Mouse (Mus musculus): ENCODE results near the gene Tifa. TPM values are rescaled to one million over a fixed set of nuclear protein-coding genes. Genes with fewer than 3 reads are reported as not detected.

The Tifa gene
- total and polyA plus RNA-seq, 2 experiments = 12.5 to 24.8 TPM

GRCm38 (mm10) chr3:127759212-127759611 lies 30.4 kb upstream of the Tifa start:
- no peak for TF ChIP-seq POLR2A (IDR thresholded peaks at IDR 0.05; ENCODE audit: extremely low read depth, insufficient read depth, low read length)
- peak; percentile 17; the same call in 1 of the 2 replicates for TF ChIP-seq CTCF (IDR thresholded peaks at IDR 0.05; ENCODE audit: low read depth, low read length)

GRCm38 (mm10) chr3:127762403-127762802 lies 27.2 kb upstream of the Tifa start:
- H3K4me3 ChIP-seq (ENCODE audit: insufficient read depth, low read depth, low read length) = no peak overlapping the region
- H3K79me2 ChIP-seq (ENCODE audit: control insufficient read depth, insufficient read depth, low read length) = no peaks in the 10 kb centered on the region
- no peaks in the 10 kb centered on the region for H3K27me3 ChIP-seq (ENCODE audit: control insufficient read depth, insufficient read depth, low read length)
- WGBS = 69% methylated on average over 8 of the region's 8 CpGs
- no peak for DNase-seq (ENCODE audit: extremely low read depth, low read depth, low spot score)
- no peaks in the 10 kb centered on the region for H3K4me1 ChIP-seq (ENCODE audit: control insufficient read depth, insufficient read depth, low read length)
- H3K9ac ChIP-seq (ENCODE audit: low read depth, low read length) = no peak overlapping the region
- no peak overlapping the region for H3K27ac ChIP-seq (replicated peaks; ENCODE audit: insufficient read depth, low read depth, low read length)
- TF ChIP-seq POLR2A (IDR thresholded peaks at IDR 0.05; ENCODE audit: extremely low read depth, insufficient read depth, low read length) = no peak
- no peak for TF ChIP-seq CTCF (IDR thresholded peaks at IDR 0.05; ENCODE audit: low read depth, low read length)
- no peaks in the 10 kb centered on the region for H3K36me3 ChIP-seq (ENCODE audit: control insufficient read depth, insufficient read depth, low read length)

More at GRCm38 (mm10) chr3:127759212-127759611, 30.4 kb upstream of the Tifa start:
- H3K27ac ChIP-seq (replicated peaks; ENCODE audit: insufficient read depth, low read depth, low read length) = no peak overlapping the region
- no peaks in the 10 kb centered on the region for H3K36me3 ChIP-seq (ENCODE audit: control insufficient read depth, insufficient read depth, low read length)
- no peaks in the 10 kb centered on the region for H3K27me3 ChIP-seq (ENCODE audit: control insufficient read depth, insufficient read depth, low read length)
- H3K79me2 ChIP-seq (ENCODE audit: control insufficient read depth, insufficient read depth, low read length) = no peaks in the 10 kb centered on the region
- H3K4me3 ChIP-seq (ENCODE audit: insufficient read depth, low read depth, low read length) = no peak overlapping the region
- peak; percentile 22 for DNase-seq (ENCODE audit: extremely low read depth, low read depth, low spot score)
- 21% methylated on average over 8 of the region's 8 CpGs for WGBS
- no peak overlapping the region for H3K9ac ChIP-seq (ENCODE audit: low read depth, low read length)
- H3K4me1 ChIP-seq (ENCODE audit: control insufficient read depth, insufficient read depth, low read length) = no peaks in the 10 kb centered on the region

GRCm38 (mm10) chr3:127763076-127763612 lies 26.5 kb upstream of the Tifa start:
- Histone ChIP-seq H3K27me3 (ENCODE audit: control insufficient read depth, insufficient read depth, low read length) (no peaks in the 10 kb centered on the region), H3K27ac (replicated peaks; ENCODE audit: insufficient read depth, low read depth, low read length) (no peak overlapping the region), H3K79me2 (ENCODE audit: control insufficient read depth, insufficient read depth, low read length) (no peaks in the 10 kb centered on the region), H3K4me1 (ENCODE audit: control insufficient read depth, insufficient read depth, low read length) (no peaks in the 10 kb centered on the region), H3K9ac (ENCODE audit: low read depth, low read length) (no peak overlapping the region), H3K36me3 (ENCODE audit: control insufficient read depth, insufficient read depth, low read length) (no peaks in the 10 kb centered on the region), H3K4me3 (ENCODE audit: insufficient read depth, low read depth, low read length) (no peak overlapping the region)
- peak; percentile 80 for DNase-seq (ENCODE audit: extremely low read depth, low read depth, low spot score)
- 18% methylated on average over 7 of the region's 7 CpGs for WGBS
- no peak for TF ChIP-seq POLR2A (IDR thresholded peaks at IDR 0.05; ENCODE audit: extremely low read depth, insufficient read depth, low read length)
- TF ChIP-seq CTCF (IDR thresholded peaks at IDR 0.05; ENCODE audit: low read depth, low read length) = peak; percentile 67

- TF ChIP-seq CTCF (IDR thresholded peaks at IDR 0.05; ENCODE audit: low read depth, low read length) (no peak), POLR2A (IDR thresholded peaks at IDR 0.05; ENCODE audit: extremely low read depth, insufficient read depth, low read length) (no peak)
- WGBS = 78% methylated on average over 5 of the region's 5 CpGs
- no peaks in the 10 kb centered on the region for H3K4me1 ChIP-seq (ENCODE audit: control insufficient read depth, insufficient read depth, low read length)
- DNase-seq (ENCODE audit: extremely low read depth, low read depth, low spot score) = no peak
- H3K36me3 ChIP-seq (ENCODE audit: control insufficient read depth, insufficient read depth, low read length) = no peaks in the 10 kb centered on the region
- no peaks in the 10 kb centered on the region for H3K27me3 ChIP-seq (ENCODE audit: control insufficient read depth, insufficient read depth, low read length)
- no peaks in the 10 kb centered on the region for H3K79me2 ChIP-seq (ENCODE audit: control insufficient read depth, insufficient read depth, low read length)
- H3K9ac ChIP-seq (ENCODE audit: low read depth, low read length) = no peak overlapping the region
- H3K27ac ChIP-seq (replicated peaks; ENCODE audit: insufficient read depth, low read depth, low read length) = no peak overlapping the region
- no peak overlapping the region for H3K4me3 ChIP-seq (ENCODE audit: insufficient read depth, low read depth, low read length)
These were observed 25.1 kb upstream of the Tifa start for GRCm38 (mm10) chr3:127764541-127764940.

- H3K9ac ChIP-seq (ENCODE audit: low read depth, low read length) = no peak overlapping the region
- no peak for TF ChIP-seq CTCF (IDR thresholded peaks at IDR 0.05; ENCODE audit: low read depth, low read length)
- TF ChIP-seq POLR2A (IDR thresholded peaks at IDR 0.05; ENCODE audit: extremely low read depth, insufficient read depth, low read length) = no peak
- 77% methylated on average over 3 of the region's 3 CpGs for WGBS
These were observed 23.6 kb upstream of the Tifa start for GRCm38 (mm10) chr3:127765971-127766370.

GRCm38 (mm10) chr3:127769146-127769545 lies 20.5 kb upstream of the Tifa start:
- no peak overlapping the region for H3K9ac ChIP-seq (ENCODE audit: low read depth, low read length)
- no peak for DNase-seq (ENCODE audit: extremely low read depth, low read depth, low spot score)
- no peak overlapping the region for H3K4me3 ChIP-seq (ENCODE audit: insufficient read depth, low read depth, low read length)
- H3K27me3 ChIP-seq (ENCODE audit: control insufficient read depth, insufficient read depth, low read length) = no peaks in the 10 kb centered on the region
- no peaks in the 10 kb centered on the region for H3K36me3 ChIP-seq (ENCODE audit: control insufficient read depth, insufficient read depth, low read length)
- no peaks in the 10 kb centered on the region for H3K4me1 ChIP-seq (ENCODE audit: control insufficient read depth, insufficient read depth, low read length)
- no peak overlapping the region for H3K27ac ChIP-seq (replicated peaks; ENCODE audit: insufficient read depth, low read depth, low read length)
- H3K79me2 ChIP-seq (ENCODE audit: control insufficient read depth, insufficient read depth, low read length) = no peaks in the 10 kb centered on the region
- no peak for TF ChIP-seq CTCF (IDR thresholded peaks at IDR 0.05; ENCODE audit: low read depth, low read length)
- TF ChIP-seq POLR2A (IDR thresholded peaks at IDR 0.05; ENCODE audit: extremely low read depth, insufficient read depth, low read length) = no peak
- 78% methylated on average over 11 of the region's 11 CpGs for WGBS

More at GRCm38 (mm10) chr3:127765971-127766370, 23.6 kb upstream of the Tifa start:
- DNase-seq (ENCODE audit: extremely low read depth, low read depth, low spot score) = no peak
- no peaks in the 10 kb centered on the region for H3K36me3 ChIP-seq (ENCODE audit: control insufficient read depth, insufficient read depth, low read length)
- no peak overlapping the region for H3K27ac ChIP-seq (replicated peaks; ENCODE audit: insufficient read depth, low read depth, low read length)
- H3K4me1 ChIP-seq (ENCODE audit: control insufficient read depth, insufficient read depth, low read length) = no peaks in the 10 kb centered on the region
- H3K27me3 ChIP-seq (ENCODE audit: control insufficient read depth, insufficient read depth, low read length) = no peaks in the 10 kb centered on the region
- no peak overlapping the region for H3K4me3 ChIP-seq (ENCODE audit: insufficient read depth, low read depth, low read length)
- H3K79me2 ChIP-seq (ENCODE audit: control insufficient read depth, insufficient read depth, low read length) = no peaks in the 10 kb centered on the region

Data from liver, adult 2 months (tissue).